Mouse (Mus musculus) bone marrow macrophage, adult 2 months (primary cell): ENCODE data around the gene Irf2. TPM values are rescaled to one million over a fixed set of nuclear protein-coding genes. Genes with fewer than 3 reads are reported as not detected.

Experiments
- H3K27ac ChIP-seq: 2 replicates; pipeline ENCODE4 v1.5.1; 2012; ENCODE audit warnings: low read depth, low read length; ENCODE audit not compliant: insufficient read depth
- H3K4me1 ChIP-seq: 2 replicates; pipeline ENCODE4 v1.6.1; 2012; ENCODE audit warnings: low read length; ENCODE audit not compliant: control insufficient read depth, insufficient read depth
- H3K4me3 ChIP-seq: 2 replicates; pipeline ENCODE4 v1.5.1; 2012; ENCODE audit warnings: mild to moderate bottlenecking, low read length, moderate library complexity; ENCODE audit not compliant: insufficient read depth
- CTCF ChIP-seq: IDR thresholded peaks from 2 replicates; pipeline ENCODE4 v1.5.1; 2012; ENCODE audit warnings: low read depth, mild to moderate bottlenecking, low read length, moderate library complexity
- POLR2A ChIP-seq: IDR thresholded peaks from 2 replicates; pipeline ENCODE4 v1.6.1; 2012; ENCODE audit warnings: mild to moderate bottlenecking, low read depth, low read length, borderline replicate concordance
- polyA plus RNA-seq: library from polyadenylated mRNA; stranded (reverse); fragments of >200 nt; gene quantifications from 2 replicates; pipeline ENCODE4 v1.2.4, GENCODE M21; 2012; ENCODE audit not compliant: missing spikeins, insufficient read depth, insufficient read length

Irf2 gene
- polyA plus RNA-seq, 1 experiment = 110 TPM

GRCm38 (mm10) chr8:46709302-46709701, 30.2 kb upstream of the Irf2 start:
- Histone ChIP-seq H3K4me1 (peaks cover 2% of the 10 kb centered on the region; the same call in 1 of the 2 replicates), H3K27ac (no peak overlapping the region), H3K4me3 (no peak overlapping the region)
- TF ChIP-seq POLR2A (no peak), CTCF (no peak)

GRCm38 (mm10) chr8:46710289-46710688, 29.2 kb upstream of the Irf2 start:
- Histone ChIP-seq H3K4me1 (peaks cover 2% of the 10 kb centered on the region; the same call in 1 of the 2 replicates), H3K4me3 (no peak overlapping the region), H3K27ac (no peak overlapping the region)
- TF ChIP-seq POLR2A (no peak), CTCF (no peak)

DNA sequence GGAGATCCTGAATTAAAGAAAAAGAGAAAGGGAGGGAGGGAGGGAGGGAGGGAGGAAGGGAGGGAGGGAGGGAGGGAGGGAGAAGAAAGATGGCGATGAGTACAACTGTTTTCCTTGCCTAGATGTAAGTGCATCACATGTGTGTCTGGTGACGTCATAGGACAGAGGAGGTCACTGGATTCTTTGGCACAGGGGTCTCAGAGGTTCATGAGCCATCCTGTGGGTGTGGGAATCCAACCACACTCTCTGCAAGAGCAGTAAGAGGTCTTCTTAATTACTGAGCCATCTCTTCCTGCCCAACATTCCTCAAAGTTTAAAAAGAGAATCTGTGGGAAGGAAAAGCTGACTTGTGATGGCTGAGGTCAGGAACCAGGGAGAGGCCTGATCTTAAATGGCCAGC, 28.0 kb upstream of the Irf2 start:
- no peak overlapping the region for H3K4me3 ChIP-seq
- H3K4me1 ChIP-seq = no peaks in the 10 kb centered on the region
- H3K27ac ChIP-seq = no peak overlapping the region
- no peak for TF ChIP-seq CTCF
- TF ChIP-seq POLR2A = no peak

DNA sequence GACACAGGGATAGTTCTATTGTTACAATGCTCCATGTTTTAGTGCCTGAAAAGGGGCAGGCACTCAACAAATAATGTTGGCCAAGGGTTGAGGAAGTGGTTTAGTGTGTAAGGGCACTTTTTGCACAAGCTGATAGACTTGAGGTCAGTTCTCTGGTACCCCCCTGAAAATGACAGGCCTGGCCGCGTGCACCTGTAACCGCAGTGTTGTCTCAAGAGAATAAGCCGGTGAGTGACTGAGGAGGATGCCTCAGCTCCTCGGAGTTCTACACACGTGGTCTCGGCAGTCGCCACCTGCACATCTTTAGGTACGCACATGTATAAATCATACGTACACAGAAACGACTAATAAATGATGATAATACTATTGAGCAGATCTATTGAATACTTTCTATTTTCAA, 26.4 kb upstream of the Irf2 start:
- no peak overlapping the region for H3K27ac ChIP-seq
- no peaks in the 10 kb centered on the region for H3K4me1 ChIP-seq
- TF ChIP-seq POLR2A (no peak), CTCF (no peak)
- H3K4me3 ChIP-seq = no peak overlapping the region

DNA sequence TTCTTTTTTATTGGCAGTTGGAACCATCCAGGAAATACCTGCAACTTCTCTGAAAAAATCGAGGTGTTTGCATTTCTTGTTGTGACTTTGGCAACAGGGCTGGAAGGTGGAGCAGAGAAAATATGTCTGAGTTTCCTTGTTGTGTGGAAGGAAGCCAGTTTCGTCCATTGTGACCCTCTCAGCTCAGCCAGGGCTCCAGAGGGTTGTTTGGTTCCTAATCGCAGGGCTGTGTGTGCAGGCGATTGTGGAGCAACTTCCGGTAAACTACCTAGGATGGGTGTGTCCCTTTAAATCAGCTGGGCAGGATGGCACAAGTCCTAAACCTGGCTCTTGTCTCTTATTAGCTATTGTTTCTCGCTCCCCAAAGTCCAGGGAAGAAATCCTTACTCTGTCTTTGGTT, 25.7 kb upstream of the Irf2 start:
- H3K27ac ChIP-seq = no peak overlapping the region

DNA sequence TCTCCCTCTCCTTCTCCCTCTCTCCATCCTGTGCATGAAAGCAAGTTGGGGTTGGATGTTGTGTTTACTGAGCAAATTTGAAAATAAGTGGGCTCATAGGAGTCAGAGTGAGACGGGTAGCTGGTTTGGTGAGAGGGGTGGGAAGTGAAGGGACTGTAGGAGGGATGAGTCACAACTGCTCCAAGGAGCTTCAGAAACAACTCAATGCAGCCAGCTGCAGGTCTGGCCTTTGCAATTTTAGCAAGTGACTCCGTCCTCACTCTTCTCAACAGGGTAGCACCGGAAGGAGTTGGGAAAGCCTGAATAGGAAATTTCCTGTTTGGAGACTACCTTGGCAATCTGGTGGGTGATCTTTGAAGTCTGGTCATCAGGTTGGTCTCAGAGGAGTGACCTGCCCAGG, 25.1 kb upstream of the Irf2 start:
- Histone ChIP-seq H3K4me3 (no peak overlapping the region), H3K4me1 (no peaks in the 10 kb centered on the region), H3K27ac (no peak overlapping the region)
- TF ChIP-seq CTCF (no peak), POLR2A (no peak)

More for the DNA sequence above, 25.7 kb upstream of the Irf2 start:
- no peak for TF ChIP-seq CTCF
- TF ChIP-seq POLR2A = no peak
- Histone ChIP-seq H3K4me1 (no peaks in the 10 kb centered on the region), H3K4me3 (no peak overlapping the region)

- no peak overlapping the region for H3K27ac ChIP-seq
- TF ChIP-seq CTCF (no peak), POLR2A (no peak)
- no peak overlapping the region for H3K4me3 ChIP-seq
- H3K4me1 ChIP-seq = no peaks in the 10 kb centered on the region
Observed at GRCm38 (mm10) chr8:46716477-46716876, 23.1 kb upstream of the Irf2 start.

DNA sequence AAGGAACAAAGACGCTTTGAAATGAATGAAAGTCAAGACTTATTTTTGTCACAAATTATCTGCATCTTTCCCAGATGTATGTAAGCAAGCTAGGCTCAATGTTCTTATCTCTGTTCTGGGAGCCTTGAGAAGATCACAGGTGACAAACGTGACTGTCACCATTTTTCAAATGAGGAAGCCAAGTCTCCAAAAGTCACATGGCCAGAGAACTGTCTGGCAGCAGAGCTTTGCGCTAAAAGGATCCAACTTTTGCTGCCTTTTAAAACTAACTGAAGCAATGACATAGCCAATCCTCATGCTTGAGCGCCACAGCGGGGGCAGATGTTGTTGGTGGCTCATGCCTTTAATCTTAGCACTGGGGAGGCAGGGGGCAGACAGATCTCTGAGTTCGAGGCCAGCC, 22.4 kb upstream of the Irf2 start:
- no peak for TF ChIP-seq CTCF
- no peak for TF ChIP-seq POLR2A
- Histone ChIP-seq H3K4me3 (no peak overlapping the region), H3K27ac (no peak overlapping the region)

GRCm38 (mm10) chr8:46718301-46718700, 21.2 kb upstream of the Irf2 start:
- TF ChIP-seq CTCF (no peak), POLR2A (no peak)
- Histone ChIP-seq H3K4me1 (no peaks in the 10 kb centered on the region), H3K4me3 (no peak overlapping the region)

More for the DNA sequence above, 22.4 kb upstream of the Irf2 start:
- H3K4me1 ChIP-seq = no peaks in the 10 kb centered on the region

GRCm38 (mm10) chr8:46718747-46719146, 20.8 kb upstream of the Irf2 start:
- no peaks in the 10 kb centered on the region for H3K4me1 ChIP-seq
- TF ChIP-seq POLR2A = no peak
- no peak for TF ChIP-seq CTCF
- H3K27ac ChIP-seq = no peak overlapping the region
- no peak overlapping the region for H3K4me3 ChIP-seq

More at GRCm38 (mm10) chr8:46718301-46718700, 21.2 kb upstream of the Irf2 start:
- no peak overlapping the region for H3K27ac ChIP-seq

- Histone ChIP-seq H3K27ac (no peak overlapping the region), H3K4me1 (no peaks in the 10 kb centered on the region), H3K4me3 (no peak overlapping the region)
- TF ChIP-seq POLR2A (no peak), CTCF (no peak)
Observed at GRCm38 (mm10) chr8:46720656-46721055, 18.9 kb upstream of the Irf2 start.

DNA sequence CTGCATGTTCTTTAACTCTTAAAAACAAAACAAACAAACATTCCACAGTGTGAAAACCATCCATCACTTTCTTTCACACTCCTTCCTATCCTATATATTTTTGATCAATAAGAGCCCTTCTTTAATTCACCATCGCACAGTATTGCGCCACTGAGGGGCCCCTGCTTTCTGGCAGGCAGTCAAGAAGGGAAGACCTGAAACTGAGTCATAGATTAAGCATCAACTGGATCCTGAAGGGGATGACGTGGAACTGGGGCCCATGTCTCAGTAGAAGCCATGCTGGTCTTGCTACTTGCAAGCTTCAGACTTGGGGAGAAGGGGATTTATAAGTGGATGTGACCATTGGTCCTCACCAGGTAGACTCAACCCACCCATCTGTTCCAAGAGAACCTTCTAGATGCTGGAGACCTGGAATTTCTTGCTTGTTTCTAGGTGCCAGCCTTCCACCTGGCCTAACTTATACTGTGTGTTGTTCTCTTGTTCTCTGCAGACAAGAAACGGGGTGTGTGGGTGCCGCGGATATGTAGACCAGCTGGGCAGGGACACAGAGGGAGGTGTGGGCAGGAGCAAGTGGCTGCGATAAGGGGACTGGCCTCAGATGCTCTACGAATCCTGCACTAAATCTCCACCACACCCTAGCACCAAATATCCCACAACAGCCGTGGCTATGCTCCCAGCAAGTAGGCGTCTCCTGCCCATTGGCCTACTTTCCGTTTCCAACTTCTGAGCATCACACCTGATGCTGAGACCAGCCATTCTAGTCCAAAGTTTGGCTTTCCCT, 18.3 kb upstream of the Irf2 start:
- Histone ChIP-seq H3K4me3 (no peak overlapping the region), H3K27ac (no peak overlapping the region), H3K4me1 (no peaks in the 10 kb centered on the region)
- TF ChIP-seq CTCF (no peak), POLR2A (no peak)
